Mouse (Mus musculus): ENCODE measurements around the gene Trabd.

Gene Trabd

DNA sequence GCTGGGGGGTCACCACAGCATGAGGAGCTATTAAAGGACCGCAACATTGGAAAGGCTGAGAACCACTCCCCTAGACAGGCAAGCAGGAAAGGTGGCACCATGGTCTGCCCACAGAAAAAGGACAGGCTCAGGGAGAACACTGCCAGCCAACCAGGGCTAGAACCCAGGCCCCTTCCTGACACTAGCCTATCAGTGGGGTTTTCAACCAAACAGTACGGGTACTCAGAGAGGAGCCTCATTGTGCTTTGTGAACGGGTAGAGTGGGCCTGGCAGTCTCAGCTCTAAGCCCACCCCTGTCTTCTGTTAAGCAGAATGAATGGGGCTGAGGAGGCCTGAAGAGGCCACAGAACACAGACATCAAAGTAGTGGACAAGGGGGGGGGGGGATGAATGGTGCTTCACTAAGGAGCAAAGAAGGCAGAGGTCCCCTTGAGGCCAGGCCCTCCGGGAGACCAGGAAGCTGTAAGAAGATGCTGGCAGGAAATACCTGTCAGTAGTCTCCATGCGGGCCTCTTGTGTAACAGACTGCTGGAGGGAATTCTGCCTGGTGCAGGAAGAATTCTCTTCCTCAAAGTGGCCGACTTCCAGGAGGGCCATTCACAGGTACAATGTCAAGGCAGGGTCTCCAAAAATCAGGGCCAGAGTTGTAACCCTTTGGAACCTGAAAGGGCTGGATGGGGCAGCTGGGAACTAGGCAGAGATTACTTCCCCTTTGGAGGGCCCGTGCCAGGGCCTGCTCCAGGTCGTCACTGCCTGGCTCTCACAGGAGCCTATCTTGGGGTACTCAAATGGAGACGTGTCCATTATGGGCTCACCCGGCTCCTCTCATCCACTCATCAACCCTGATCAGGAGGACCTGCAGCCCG lies at the start of gene Trabd:
Gene Trabd, plus strand, starts transcription at position 512 of the 865 bp plus-strand sequence.
- no peak for DNase-seq

DNA sequence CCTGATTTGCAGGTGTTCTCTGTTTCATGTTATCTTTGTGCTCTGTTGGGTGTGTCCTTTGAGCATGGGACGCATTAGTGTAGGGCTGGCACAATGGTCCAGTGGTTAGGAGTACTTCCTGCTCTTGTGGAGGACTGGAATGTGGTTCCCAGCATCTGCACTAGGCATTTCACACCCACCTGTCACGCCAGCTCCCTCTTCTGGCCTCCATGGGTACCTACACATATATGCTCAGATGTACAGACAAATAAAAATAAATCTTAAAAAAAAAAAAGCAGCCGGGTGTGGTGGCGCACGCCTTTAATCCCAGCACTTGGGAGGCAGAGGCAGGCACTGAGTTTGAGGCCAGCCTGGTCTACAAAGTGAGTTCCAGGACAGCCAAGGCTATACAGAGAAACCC lies 30.5 kb upstream of the Trabd start:
- no peak for DNase-seq

DNA sequence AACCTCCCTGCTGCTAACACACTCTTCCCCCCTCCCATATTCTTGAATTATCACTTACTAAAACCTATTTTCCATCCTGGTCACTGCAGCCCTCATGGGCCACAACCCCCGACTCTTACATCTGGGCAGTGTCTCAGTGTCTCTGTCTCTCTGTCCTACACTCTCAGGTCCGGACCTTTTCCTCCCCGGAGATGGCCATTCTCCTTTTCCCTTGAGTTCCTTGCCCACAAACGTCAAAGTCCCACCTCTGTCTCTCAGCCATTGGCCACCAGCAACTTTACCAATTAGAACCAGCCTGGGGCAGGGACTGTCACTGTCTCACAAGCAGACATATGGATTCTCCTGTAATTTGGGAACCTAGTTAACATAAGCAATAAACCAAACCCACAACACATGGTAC lies 28.6 kb upstream of the Trabd start:
- DNase-seq, result no peak

DNA sequence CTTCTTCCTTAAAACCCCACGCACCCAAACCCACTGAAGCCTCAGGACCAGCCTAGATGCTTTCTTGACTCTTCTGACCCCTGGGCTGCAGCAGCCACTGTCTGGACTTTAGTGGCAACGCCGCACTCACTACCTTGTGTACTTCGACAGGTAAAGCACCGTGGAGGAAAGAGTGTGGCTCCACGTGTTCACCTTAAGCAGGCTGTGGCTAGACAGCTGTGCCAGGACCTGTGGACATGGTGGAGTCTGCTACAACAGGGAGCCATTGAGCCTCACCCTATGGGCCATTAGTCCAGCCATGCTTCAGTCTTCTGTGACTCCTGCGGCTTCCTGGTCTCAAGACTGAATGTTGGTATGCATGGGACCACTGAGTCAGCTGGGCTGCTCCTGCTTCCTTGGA lies 20.3 kb upstream of the Trabd start:
- no peak for DNase-seq

DNA sequence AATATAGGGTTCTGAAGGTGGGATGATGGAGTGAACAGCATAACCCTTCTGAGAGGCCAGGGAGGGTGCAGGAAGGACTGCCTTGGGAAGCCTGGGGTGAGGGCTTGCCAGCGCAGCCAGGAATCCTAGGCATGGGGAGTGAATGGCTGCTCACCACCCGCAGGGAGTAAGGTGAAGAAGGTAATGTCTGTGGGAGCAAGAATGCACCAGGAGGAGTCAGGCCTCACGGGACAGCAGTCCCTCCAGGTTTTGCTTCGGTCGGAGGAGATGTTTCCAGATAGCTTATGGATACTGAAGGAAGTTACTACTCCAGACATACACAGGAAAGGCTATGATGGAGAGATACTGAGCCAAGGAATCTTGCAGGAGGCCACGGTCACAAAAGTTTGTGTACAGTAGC lies 16.2 kb upstream of the Trabd start:
- DNase-seq, result no peak

DNA sequence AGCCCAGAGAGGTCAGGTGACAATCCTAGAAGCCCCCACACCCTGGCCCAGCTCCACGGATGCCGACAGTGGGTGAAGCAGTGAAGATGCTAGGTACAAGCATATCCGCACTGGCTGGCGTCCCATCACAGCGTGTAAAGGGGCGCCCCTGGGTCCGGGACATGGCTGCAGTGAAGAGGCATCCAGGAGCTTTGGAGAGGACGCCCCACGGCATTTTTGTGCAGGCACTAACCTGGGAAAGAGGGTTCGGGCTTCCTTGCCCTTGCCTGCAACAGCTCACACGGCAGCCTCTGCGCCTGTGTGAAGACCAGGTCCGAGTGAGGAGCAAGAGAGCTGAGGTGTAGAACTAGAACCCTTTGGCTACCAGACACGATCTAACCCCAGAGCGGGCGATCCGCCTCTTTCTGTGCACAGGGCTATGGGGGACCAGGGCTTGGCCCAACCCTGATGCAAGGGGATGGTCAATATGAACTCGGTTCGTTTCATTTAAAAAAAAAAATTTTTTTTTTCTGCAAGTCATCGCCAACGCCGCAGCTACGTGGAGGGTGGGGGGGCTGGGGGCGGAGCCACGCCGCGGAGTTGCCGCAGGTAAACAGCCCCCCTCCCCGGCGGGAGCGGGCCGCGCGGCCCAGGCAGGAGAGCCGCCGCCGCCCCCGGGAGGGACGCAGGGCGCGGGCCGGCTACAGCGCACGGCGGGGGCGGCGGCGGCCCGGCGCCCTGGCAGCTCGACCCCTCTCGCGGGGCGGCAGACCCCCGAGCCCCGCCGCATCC lies 15.6 kb upstream of the Trabd start, which contains the start of gene Panx2:
Gene Panx2, plus strand, starts transcription at position 574 of the 771 bp plus-strand sequence.
- no peak for DNase-seq

DNA sequence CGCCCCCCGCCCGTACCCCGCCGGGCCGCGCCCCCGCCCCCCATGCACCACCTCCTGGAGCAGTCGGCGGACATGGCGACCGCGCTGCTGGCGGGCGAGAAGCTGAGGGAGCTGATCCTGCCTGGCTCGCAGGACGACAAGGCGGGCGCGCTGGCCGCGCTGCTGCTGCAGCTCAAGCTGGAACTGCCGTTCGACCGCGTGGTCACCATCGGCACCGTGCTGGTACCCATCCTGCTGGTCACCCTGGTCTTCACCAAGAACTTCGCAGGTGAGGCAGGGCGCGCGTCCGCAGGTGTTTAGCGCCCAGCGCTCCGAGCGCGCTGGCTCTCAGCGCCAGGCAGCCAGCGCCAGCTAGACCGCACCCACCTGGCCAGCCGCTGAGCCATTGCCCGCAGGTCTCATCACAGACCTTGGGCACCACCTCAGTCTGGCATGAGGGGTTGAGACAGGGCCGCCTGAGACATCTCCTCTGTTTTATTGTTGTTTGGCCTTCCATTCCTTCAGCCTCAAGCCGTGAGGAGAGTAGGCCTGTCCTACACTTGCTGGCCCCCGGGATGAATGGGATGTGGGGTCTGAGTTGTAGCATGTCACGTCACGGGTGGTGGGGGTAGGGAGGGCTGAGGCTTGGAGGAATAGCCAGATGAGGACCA lies 14.8 kb upstream of the Trabd start:
- DNase-seq, result no peak

DNA sequence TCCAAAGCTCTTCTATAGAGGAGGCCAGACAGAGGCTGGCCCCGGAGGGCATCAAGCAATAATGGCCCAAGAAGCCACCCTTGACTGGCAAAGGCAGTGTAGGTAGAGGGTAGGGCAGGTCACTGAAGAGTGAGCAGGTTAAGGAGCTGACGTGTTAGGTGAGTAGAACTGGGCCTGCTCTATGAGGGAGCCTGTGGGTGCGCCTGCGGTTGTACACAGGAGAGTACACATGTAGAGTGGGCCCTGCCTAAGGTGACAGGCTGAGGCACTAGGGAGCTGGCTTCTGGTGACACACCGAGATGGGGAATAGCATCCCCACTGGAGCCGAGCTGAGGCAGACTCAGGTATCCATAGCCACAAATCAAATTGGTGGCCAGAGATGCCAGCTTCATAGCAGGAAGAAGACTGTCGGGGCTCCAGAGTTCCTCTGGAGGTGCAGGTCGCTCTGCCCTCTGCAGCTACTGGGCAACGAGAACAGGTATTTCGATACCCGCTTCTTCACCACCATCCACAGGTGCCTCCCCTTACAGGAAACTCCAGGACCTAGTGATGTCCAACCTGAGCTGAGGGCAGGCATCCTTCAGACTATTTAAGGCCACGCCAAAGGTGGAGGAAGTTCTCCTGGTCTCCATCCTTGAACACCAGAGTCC lies 14.0 kb upstream of the Trabd start:
- DNase-seq, result no peak

DNA sequence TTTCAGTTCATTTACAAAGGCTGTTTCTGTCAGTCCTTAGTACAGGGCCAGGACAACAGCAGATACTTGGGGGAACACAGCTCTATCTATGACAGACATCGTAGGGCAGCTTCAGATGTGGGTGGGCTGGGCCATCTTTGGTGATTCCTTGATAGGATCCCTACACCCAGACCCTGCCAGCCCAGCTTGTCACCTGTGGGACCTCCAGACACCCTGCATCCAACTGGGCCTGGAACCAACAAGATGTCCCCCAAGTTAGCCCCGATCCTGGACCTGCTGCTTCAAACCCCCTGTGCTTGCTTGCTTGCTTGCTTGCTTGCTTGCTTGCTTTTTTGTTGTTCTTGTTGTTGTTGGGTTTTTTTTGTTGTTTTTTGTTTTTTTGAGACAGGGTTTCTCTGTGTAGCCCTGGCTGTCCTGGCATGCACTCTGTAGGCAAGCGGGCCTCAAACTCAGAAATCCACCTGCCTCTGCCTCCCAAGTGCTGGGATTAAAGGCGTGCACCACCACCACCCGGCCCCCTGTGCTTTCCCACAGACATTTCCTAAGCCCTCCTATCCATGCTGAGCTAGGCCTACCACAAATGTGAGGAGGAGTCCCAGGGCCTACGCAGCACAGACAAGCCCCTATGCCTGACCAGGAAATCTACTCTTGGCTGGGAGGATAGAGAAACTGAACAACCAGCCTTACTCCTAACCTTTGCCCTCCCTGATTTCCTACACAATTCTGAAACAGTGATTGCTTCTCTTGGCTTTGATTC lies 13.0 kb upstream of the Trabd start:
- DNase-seq, result no peak

DNA sequence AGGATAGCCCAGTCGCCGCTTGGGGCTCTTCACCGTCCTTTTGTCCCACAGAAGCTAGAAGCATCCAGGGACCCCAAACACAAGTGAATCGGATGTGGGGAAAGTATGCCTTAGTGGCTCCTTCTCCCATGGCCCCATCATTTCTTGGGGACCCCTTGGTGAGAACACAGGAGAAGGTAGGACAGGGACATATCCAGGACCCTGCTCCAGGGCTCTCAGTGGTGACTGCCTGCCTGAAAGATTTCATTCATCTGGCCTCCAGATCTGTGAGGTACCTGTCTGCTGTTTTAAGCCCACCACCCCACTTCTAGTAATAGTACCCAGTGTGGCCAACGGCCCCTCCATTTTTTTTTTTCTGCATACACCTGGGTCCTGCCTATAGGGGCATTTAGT lies 12.4 kb upstream of the Trabd start:
- no peak for DNase-seq

DNA sequence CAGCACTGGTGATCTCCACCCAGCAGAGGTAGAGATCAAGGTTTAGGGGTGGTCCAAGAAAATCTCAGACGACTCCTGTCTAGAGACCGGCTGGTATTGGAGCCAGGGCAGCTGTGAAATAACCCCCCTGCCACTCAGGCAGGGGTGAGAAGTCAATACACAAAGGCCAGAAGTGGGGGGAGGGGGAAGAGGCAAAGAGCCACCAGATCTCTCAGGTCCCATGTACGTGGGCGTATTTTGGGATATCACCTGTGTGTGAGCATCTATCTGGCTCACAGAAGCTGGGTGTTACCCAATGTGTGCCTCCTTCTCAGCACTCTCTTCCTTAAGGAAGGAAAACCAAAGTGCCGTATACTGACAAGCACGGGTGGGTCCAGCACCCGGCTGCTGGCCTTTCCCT lies 11.9 kb upstream of the Trabd start:
- no peak for DNase-seq

DNA sequence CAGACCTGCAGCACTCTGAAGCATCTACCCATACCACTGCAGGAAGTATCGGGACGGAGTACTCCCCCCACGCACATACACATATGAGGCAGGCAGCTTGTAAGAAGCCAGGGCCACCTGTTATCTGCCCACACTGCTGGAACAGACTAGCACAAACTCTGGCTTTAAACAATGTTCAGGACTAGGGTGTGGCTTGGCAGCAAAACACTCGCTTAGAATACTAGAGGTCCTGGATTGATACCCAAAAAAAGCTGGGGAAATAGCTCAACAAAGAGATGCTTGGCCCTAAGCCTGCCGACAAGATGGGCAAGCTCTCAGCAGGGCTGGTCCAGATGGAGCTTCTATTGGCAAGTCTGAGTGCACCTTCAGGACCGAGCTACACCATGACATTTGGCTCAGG lies 11.4 kb upstream of the Trabd start:
- DNase-seq, result no peak

DNA sequence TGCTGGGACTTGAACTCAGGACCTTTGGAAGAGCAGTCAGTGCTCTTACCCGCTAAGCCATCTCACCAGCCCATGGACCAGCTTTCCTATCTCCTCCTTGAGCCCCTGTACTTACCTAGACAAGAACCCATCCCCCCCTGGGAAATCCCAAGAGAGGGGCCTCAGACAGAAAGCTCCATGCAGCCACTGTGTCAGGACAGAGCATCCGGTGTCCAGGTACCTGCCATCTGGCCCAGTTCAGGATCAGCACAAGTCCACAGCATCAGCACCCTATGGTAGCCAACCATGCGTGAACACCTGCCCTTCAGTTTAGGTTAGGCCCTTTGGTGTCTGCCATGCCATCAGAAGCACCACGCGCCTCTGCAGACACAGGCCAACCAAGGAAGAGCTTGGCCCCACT lies 10.0 kb upstream of the Trabd start:
- no peak for DNase-seq

DNA sequence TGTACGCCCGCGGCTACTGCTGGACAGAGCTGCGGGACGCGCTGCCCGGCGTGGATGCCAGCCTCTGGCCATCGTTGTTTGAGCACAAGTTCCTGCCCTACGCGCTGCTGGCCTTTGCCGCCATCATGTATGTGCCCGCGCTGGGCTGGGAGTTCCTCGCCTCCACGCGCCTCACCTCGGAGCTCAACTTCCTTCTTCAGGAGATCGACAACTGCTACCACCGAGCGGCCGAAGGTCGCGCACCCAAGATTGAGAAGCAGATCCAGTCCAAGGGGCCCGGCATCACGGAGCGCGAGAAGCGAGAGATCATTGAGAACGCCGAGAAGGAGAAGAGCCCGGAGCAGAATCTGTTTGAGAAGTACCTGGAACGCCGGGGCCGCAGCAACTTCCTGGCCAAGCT lies 7.3 kb upstream of the Trabd start:
- DNase-seq, result no peak

DNA sequence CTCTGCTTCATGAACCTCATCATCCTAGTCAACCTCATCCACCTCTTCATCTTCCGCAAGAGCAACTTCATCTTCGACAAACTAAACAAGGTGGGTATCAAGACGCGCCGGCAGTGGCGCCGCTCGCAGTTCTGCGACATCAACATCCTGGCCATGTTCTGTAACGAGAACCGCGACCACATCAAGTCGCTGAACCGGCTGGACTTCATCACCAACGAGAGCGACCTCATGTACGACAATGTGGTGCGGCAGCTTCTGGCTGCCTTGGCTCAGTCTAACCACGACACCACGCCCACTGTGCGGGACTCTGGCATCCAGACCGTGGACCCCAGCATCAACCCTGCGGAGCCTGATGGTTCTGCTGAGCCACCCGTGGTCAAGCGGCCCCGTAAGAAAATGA lies 6.7 kb upstream of the Trabd start:
- no peak for DNase-seq

DNA sequence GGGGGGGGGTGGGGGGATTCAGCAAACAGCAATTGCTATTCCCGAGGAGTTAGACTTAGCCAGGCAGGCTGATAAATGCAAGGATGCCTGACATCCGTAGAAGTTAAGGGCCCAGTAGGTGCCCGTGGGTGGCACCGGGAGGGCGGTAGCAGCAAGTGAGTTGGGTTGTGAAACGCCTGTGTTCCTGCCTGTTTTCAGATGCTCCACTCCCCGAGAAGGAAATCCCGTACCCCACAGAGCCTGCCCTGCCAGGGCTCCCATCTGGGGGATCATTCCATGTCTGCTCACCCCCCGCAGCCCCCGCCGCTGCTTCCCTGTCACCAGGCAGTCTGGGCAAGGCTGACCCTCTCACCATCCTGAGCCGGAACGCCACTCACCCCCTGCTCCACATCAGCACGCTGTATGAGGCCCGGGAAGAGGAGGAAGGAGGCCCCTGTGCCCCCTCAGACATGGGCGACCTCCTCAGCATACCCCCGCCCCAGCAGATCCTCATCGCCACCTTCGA lies 5.5 kb upstream of the Trabd start:
- DNase-seq, result no peak

DNA sequence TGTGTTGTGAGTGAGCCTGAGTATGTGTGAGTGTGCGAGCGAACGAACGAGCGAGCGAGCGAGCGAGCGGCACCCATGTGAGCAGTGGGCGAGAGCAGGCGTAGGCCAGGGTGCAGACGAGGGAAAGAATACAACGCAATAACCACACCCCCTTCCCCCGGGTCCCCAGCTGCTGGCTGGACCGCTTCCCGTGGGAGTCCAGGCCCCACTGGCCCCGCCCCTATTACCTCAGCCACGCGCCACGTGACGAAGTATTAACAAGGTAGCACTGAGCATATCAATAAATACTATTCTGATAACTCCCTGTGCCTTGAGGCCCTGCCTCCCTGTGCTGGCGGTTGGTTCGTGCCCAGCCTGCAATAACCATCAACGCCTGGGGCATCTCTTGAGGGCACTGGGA lies 4.3 kb upstream of the Trabd start:
- no peak for DNase-seq

DNA sequence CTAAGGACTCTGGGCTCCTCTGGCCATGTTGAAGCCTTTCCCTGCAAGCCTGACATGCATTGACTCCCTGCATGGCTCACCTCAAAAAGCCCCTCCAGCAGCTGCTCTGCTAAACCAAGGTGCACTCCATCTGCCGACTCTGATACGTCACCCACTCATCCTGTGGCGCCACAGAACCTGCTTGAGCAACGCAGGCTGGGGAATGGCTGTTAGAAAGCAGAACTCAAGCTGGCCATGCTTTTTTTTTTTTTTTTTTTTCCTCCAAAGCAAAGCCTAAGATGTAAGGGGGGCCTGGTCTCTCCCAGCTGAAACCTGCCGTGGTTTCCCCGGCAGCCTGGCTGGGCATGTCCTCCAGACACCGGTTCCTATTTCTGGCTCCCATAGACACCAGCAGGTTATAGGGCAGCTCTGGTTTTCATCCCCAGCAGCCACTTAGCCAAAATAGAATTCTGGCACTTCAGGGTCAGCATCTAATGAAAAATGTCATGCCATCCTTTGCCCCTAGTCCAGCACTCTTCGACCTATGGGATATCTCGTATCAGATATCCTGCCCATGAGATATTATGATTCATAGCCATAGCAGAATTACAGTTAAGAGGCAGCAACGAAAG lies 826 bp upstream of the Trabd start:
- DNase-seq, result no peak

DNA sequence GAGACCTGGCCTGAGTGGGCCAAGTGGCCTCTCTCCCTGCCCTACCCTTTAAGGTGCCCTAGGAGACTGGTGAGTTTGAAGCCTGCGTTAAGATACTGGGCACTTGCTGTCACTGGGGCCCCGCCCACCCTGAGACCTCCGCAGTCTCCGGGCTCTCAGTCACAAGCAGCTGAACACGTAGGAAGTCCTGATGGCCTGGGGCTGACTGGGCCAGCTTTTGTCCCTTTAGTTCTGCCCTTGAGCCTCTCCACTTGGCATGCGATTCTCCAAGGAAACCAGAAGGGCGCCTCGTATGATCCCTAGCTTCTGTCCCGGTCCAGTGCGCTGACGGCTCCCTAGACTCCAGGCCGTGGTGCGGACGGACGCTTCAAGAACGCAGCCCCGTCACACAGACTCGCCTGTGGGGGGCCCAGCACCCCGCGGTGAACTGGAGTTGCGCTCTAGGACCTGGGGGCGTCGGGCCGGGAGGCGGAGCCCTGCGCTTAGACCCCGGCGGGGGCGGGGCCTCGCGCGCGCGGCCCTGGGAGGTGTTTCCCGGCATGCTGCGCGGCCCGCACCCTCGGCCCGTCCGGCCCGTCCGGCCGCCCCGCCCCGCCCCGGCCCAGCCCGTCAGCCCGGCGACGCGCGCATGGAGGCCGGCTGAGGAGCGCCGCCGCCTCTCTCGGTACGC lies 689 bp downstream of the Trabd start:
- peak; percentile 84 to 88 for DNase-seq

DNA sequence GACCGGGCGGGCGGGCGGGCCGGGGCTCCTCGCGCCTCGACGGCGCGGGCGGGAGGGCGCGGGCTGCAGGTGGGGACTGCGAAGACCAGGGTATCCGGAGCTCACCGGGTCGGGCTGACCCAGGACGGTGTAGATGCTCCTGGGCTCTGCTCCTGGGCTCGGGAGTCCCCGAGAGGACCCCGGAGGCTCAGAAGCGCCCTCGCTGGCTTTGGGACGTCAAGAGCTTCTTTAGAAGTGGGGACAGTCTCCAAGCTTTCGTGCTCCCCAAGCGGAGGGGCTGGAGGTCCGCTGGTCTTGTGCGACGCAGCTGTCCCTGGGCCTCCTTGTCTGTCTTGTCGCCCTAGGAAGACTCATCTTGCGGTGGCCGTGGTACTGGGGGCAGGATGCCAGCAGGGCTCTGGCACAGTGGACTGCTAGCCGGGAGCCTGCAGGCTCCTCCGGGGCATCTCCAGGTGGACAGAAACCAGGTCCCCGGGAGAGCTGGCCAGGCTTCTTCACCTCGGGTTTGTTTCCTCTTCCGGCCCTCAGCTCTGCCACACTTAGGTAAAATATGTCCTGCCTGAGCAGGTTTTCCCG lies 1.3 kb downstream of the Trabd start:
- DNase-seq, result peak; percentile 46 to 54
